Mouse (Mus musculus) brain, embryonic 14.5 days (tissue): ENCODE measurements at regions not wholly inside any gene's neighbourhood (a gene's known extent, or its start where the extent isn't known, plus 50 kb on each side); places are given as distances from the start of the nearest gene placed in this dataset.

Experiments used
- CTCF ChIP-seq: fragments of 200-500 bp; IDR thresholded peaks from 2 replicates; pipeline ENCODE4 v1.5.1; 2012; ENCODE audit warnings: inconsistent platforms, mild to moderate bottlenecking, moderate library complexity, borderline replicate concordance; ENCODE audit not compliant: insufficient read depth, insufficient read length; ENCODE audit errors: extremely low read depth
- POLR2A ChIP-seq: fragments of 200-500 bp; IDR thresholded peaks from 2 replicates; pipeline ENCODE4 v1.6.1; 2012; ENCODE audit warnings: mild to moderate bottlenecking, inconsistent platforms, borderline replicate concordance; ENCODE audit not compliant: poor library complexity, insufficient read depth, insufficient read length, severe bottlenecking; ENCODE audit errors: extremely low read depth

GRCm38 (mm10) chr8:88467756-88468155, 53.4 kb upstream of the Nkd1 start:
- TF ChIP-seq POLR2A (no peak), CTCF (no peak)
